Mouse (Mus musculus): ENCODE measurements around the gene Gm20532.

- TF ChIP-seq CTCF (conservative IDR thresholded peaks at IDR 0.05; ENCODE audit: low read length) (no peak), NANOG (IDR thresholded peaks at IDR 0.05; ENCODE audit: borderline replicate concordance, low read length) (no peak)
Observed at GRCm38 (mm10) chr2:26578369-26578768, 8.1 kb upstream of the Gm20532 start.

All from E14TG2a.4 (cell line).